Comparison of ENCODE assay signal across 14 mouse cellular contexts in genomic region chr6:47904917-47905695, GRCm38 (mm10). TPM values are rescaled to one million over a fixed set of nuclear protein-coding genes. Genes with fewer than 3 reads are reported as not detected.
DNase-seq lines count a peak whose midpoint lies in the region; ATAC-seq and TF ChIP-seq lines count a peak whose summit lies in the region.
"Had no signal": no experiment of that assay in that cellular context is flagged by ENCODE, and none has a peak within 500 bp of the region (broad histone marks: within the 10 kb centered on the region; RNA-seq: fewer than 3 reads in every experiment).

No protein-coding gene starts in this region.

- H3K27me3 ChIP-seq in heart, embryonic 10.5 days (ENCODE audit: insufficient read depth, poor library complexity, severe bottlenecking): peaks cover 51% of the 10 kb centered on the region
- no peaks in the 10 kb centered on the region for H3K27me3 ChIP-seq in heart, adult 2 months (ENCODE audit: control insufficient read depth, insufficient read depth, low read length)
- H3K27me3 ChIP-seq in limb, embryonic 10.5 days (ENCODE audit: low read depth, poor library complexity, severe bottlenecking): peaks cover 45% of the 10 kb centered on the region
- H3K27me3 ChIP-seq in neural tube, embryonic 14.5 days (ENCODE audit: control insufficient read depth, insufficient read depth, low read length): no peaks in the 10 kb centered on the region
- H3K27me3 ChIP-seq: liver, embryonic 12.5 days had no signal

- H3K4me2 ChIP-seq in neural tube, embryonic 14.5 days (ENCODE audit: low read depth, low read length): no peak overlapping the region
- H3K4me2 ChIP-seq: liver, embryonic 12.5 days had no signal

- H3K4me3 ChIP-seq in heart, embryonic 10.5 days: peak overlapping the region; percentile 47
- H3K4me3 ChIP-seq in heart, adult 2 months: no peak overlapping the region
- peak overlapping the region; percentile 21; the same call in 1 of the 2 replicates for H3K4me3 ChIP-seq in limb, embryonic 10.5 days
- H3K4me3 ChIP-seq in neural tube, embryonic 14.5 days (ENCODE audit: low read depth, low read length): no peak overlapping the region
- no peak overlapping the region for H3K4me3 ChIP-seq in left cerebral cortex, adult 2 months
- H3K4me3 ChIP-seq: liver, embryonic 12.5 days had no signal

- DNase-seq in heart, embryonic 10.5 days (ENCODE audit: low spot score): no peak
- DNase-seq in heart, adult 2 months: no peak
- peak; percentile 9 for DNase-seq in brain, embryonic 14.5 days (ENCODE audit: low read depth)
- DNase-seq in limb, embryonic 10.5 days (ENCODE audit: low spot score): peak; percentile 42
- DNase-seq in left cerebral cortex, adult 2 months (ENCODE audit: extremely low spot score in 1 of 2, low spot score in 2 of 2): no peak
- no peak for DNase-seq in left cerebral cortex, postnatal 36 days (ENCODE audit: low spot score in 2 of 2)
- DNase-seq in kidney, postnatal 4 days: no peak
- DNase-seq: cerebellum, postnatal 14 days; gastrocnemius, postnatal 25 days; heart, postnatal 36 days; right cerebral cortex, postnatal 25 days had no signal

- peaks cover 9% of the 10 kb centered on the region; the same call in 1 of the 2 replicates for H3K9me3 ChIP-seq in heart, embryonic 10.5 days
- no peaks in the 10 kb centered on the region; the same call in 1 of the 2 replicates for H3K9me3 ChIP-seq in limb, embryonic 10.5 days (replicated peaks)
- H3K9me3 ChIP-seq in neural tube, embryonic 14.5 days (ENCODE audit: control insufficient read depth, low read length): no peaks in the 10 kb centered on the region

- intact Hi-C loops in heart, adult 2 months (cut with DNase I): no loop called here
- intact Hi-C loops in left cerebral cortex, adult 2 months (cut with DNase I): no loop called here
- intact Hi-C loops in left cerebral cortex, postnatal 36 days (cut with DNase I): no loop called here

- TF ChIP-seq EP300 in heart, adult 2 months (IDR thresholded peaks at IDR 0.05; ENCODE audit: insufficient read depth, low read depth, low read length): no peak

- H3K9ac ChIP-seq in heart, adult 2 months (ENCODE audit: low read depth, low read length): no peak overlapping the region
- H3K9ac ChIP-seq in neural tube, embryonic 14.5 days (replicated peaks; ENCODE audit: low read depth, low read length): no peak overlapping the region
- H3K9ac ChIP-seq: liver, embryonic 12.5 days had no signal

- TF ChIP-seq CTCF in heart, adult 2 months (IDR thresholded peaks at IDR 0.05): no peak
- no peak for TF ChIP-seq CTCF in brain, embryonic 14.5 days (IDR thresholded peaks at IDR 0.05; ENCODE audit: borderline replicate concordance, extremely low read depth, insufficient read depth, insufficient read length)
- TF ChIP-seq CTCF in left cerebral cortex, adult 2 months (IDR thresholded peaks at IDR 0.05): no peak

- 0 out of 2 replicates have a peak, but pooled peaks cover 6% of the 10 kb centered on the region for H3K4me1 ChIP-seq in heart, embryonic 10.5 days
- H3K4me1 ChIP-seq in heart, adult 2 months (ENCODE audit: control insufficient read depth, insufficient read depth, low read length): no peaks in the 10 kb centered on the region
- H3K4me1 ChIP-seq in limb, embryonic 10.5 days: peaks cover 7% of the 10 kb centered on the region
- H3K4me1 ChIP-seq in neural tube, embryonic 14.5 days (ENCODE audit: control insufficient read depth, insufficient read depth, low read length): no peaks in the 10 kb centered on the region
- H3K4me1 ChIP-seq: liver, embryonic 12.5 days had no signal

- no peak for TF ChIP-seq POLR2A in heart, adult 2 months (IDR thresholded peaks at IDR 0.05; ENCODE audit: insufficient read depth, low read depth, low read length)
- TF ChIP-seq POLR2A in brain, embryonic 14.5 days (IDR thresholded peaks at IDR 0.05; ENCODE audit: borderline replicate concordance, extremely low read depth, insufficient read depth, insufficient read length, poor library complexity, severe bottlenecking): no peak

- H3K79me2 ChIP-seq in heart, adult 2 months (replicated peaks; ENCODE audit: control insufficient read depth, insufficient read depth, low read length): no peaks in the 10 kb centered on the region

- 53% methylated on average over 44 of the region's 44 CpGs for WGBS in heart, embryonic 10.5 days
- WGBS in heart, adult 2 months: 86% methylated on average over 44 of the region's 44 CpGs
- WGBS in limb, embryonic 10.5 days: 48% methylated on average over 44 of the region's 44 CpGs
- 49% methylated on average over 44 of the region's 44 CpGs for WGBS in neural tube, embryonic 14.5 days

- ATAC-seq in neural tube, embryonic 14.5 days (ENCODE audit: low read depth): peak; percentile 28; the same call in 1 of the 2 replicates
- ATAC-seq: liver, embryonic 12.5 days had no signal

- H3K27ac ChIP-seq in heart, embryonic 10.5 days: no peak overlapping the region
- no peak overlapping the region for H3K27ac ChIP-seq in heart, adult 2 months
- H3K27ac ChIP-seq in limb, embryonic 10.5 days: no peak overlapping the region
- no peak overlapping the region for H3K27ac ChIP-seq in neural tube, embryonic 14.5 days (ENCODE audit: low read depth, low read length)
- H3K27ac ChIP-seq in left cerebral cortex, adult 2 months: no peak overlapping the region
- H3K27ac ChIP-seq: liver, embryonic 12.5 days; macrophage had no signal

- peaks cover 68% of the 10 kb centered on the region for H3K36me3 ChIP-seq in heart, embryonic 10.5 days
- H3K36me3 ChIP-seq in heart, adult 2 months (ENCODE audit: control insufficient read depth, insufficient read depth, low read length): no peaks in the 10 kb centered on the region
- H3K36me3 ChIP-seq in limb, embryonic 10.5 days: peaks cover 79% of the 10 kb centered on the region
- H3K36me3 ChIP-seq in neural tube, embryonic 14.5 days (ENCODE audit: control insufficient read depth, insufficient read depth, low read length): peaks cover 40% of the 10 kb centered on the region

RNA-seq across cellular contexts. Expression of gene Zfp212, which starts 15.2 kb away (rescaled TPM):
- polyA plus RNA-seq in heart, embryonic 10.5 days (2016; fragmentation: Nextera tagmentation; extraction: Ambion mirVana): 9.4 and 11.8 TPM in 2 replicates
- 1 to 10 TPM; 8.0 to 8.8 TPM for total RNA-seq in heart, adult 2 months (2021)
- 4.3 and 6.2 TPM in 2 replicates for polyA plus RNA-seq in heart, adult 2 months (2012; rRNA removed)
- 19.8 and 22.3 TPM in 2 replicates for polyA plus RNA-seq in brain, embryonic 14.5 days (2012; rRNA removed)
- 17.8 and 19.7 TPM in 2 replicates for polyA plus RNA-seq in limb, embryonic 10.5 days (2016; fragmentation: Nextera tagmentation; extraction: Ambion mirVana)
- polyA plus RNA-seq in neural tube, embryonic 14.5 days (2014; fragmentation: Nextera tagmentation; extraction: Ambion mirVana): 11.7 and 14.8 TPM in 2 replicates
- total RNA-seq in left cerebral cortex, adult 2 months (2021): 10 to 100 TPM; 17.3 to 19.1 TPM
- total RNA-seq in left cerebral cortex, postnatal 36 days (2021): 10 to 100 TPM; 16.6 to 19.5 TPM

RNA-seq across cellular contexts. Expression of gene Zfp282, which starts 28.1 kb away (rescaled TPM):
- polyA plus RNA-seq in heart, embryonic 10.5 days (2016; fragmentation: Nextera tagmentation; extraction: Ambion mirVana): 9.4 and 11.2 TPM in 2 replicates
- 1 to 10 TPM; 4.3 to 5.1 TPM for total RNA-seq in heart, adult 2 months (2021)
- 3.0 and 4.0 TPM in 2 replicates for polyA plus RNA-seq in heart, adult 2 months (2012; rRNA removed)
- 26.1 and 29.8 TPM in 2 replicates for polyA plus RNA-seq in brain, embryonic 14.5 days (2012; rRNA removed)
- polyA plus RNA-seq in limb, embryonic 10.5 days (2016; fragmentation: Nextera tagmentation; extraction: Ambion mirVana): 16.8 and 20.9 TPM in 2 replicates
- polyA plus RNA-seq in neural tube, embryonic 14.5 days (2014; fragmentation: Nextera tagmentation; extraction: Ambion mirVana): 15.9 and 18.3 TPM in 2 replicates
- 10 to 100 TPM; 12.3 to 13.2 TPM for total RNA-seq in left cerebral cortex, adult 2 months (2021)
- total RNA-seq in left cerebral cortex, postnatal 36 days (2021): 10 to 100 TPM; 14.0 to 14.8 TPM

RNA-seq across cellular contexts. Expression of gene Zfp956, which starts 48.1 kb away (rescaled TPM):
- polyA plus RNA-seq in heart, embryonic 10.5 days (2016; fragmentation: Nextera tagmentation; extraction: Ambion mirVana): 3.7 and 4.9 TPM in 2 replicates
- 1 to 10 TPM; 1.1 to 1.7 TPM for total RNA-seq in heart, adult 2 months (2021)
- polyA plus RNA-seq in heart, adult 2 months (2012; rRNA removed): 2.6 and 3.3 TPM in 2 replicates
- 26.3 and 34.0 TPM in 2 replicates for polyA plus RNA-seq in brain, embryonic 14.5 days (2012; rRNA removed)
- 7.4 and 9.7 TPM in 2 replicates for polyA plus RNA-seq in limb, embryonic 10.5 days (2016; fragmentation: Nextera tagmentation; extraction: Ambion mirVana)
- polyA plus RNA-seq in neural tube, embryonic 14.5 days (2014; fragmentation: Nextera tagmentation; extraction: Ambion mirVana): 22.2 and 24.0 TPM in 2 replicates
- total RNA-seq in left cerebral cortex, adult 2 months (2021): 10 to 100 TPM; 18.3 to 22.6 TPM
- 10 to 100 TPM; 19.8 to 20.8 TPM for total RNA-seq in left cerebral cortex, postnatal 36 days (2021)

Comparison
In these comparisons a context has a peak if more than half of its experiments do, and no peak if none do; other contexts are left out.
1. H3K4me3 ChIP-seq: peak in heart, embryonic 10.5 days (single experiment) and limb, embryonic 10.5 days (single experiment); none in heart, adult 2 months (single experiment), neural tube, embryonic 14.5 days (single experiment) and left cerebral cortex, adult 2 months (single experiment).
2. DNase-seq: peak in brain, embryonic 14.5 days (single experiment) and limb, embryonic 10.5 days (single experiment); none in heart, embryonic 10.5 days (single experiment), heart, adult 2 months (0 of 2), left cerebral cortex, adult 2 months (0 of 2), left cerebral cortex, postnatal 36 days (0 of 2) and kidney, postnatal 4 days (0 of 2).